Mouse (Mus musculus) liver, postnatal 0 days (tissue): ENCODE measurements around the gene Zkscan17.

Experiments
- CTCF ChIP-seq: sonication (generic); IDR thresholded peaks from 2 replicates; pipeline ENCODE4 v1.5.1; 2016; ENCODE audit warnings: antibody characterized with exemption, low read depth
- EP300 ChIP-seq: IDR thresholded peaks from 2 replicates; pipeline ENCODE4 v1.6.1; 2016; ENCODE audit warnings: antibody characterized with exemption, low read depth, mild to moderate bottlenecking

DNA sequence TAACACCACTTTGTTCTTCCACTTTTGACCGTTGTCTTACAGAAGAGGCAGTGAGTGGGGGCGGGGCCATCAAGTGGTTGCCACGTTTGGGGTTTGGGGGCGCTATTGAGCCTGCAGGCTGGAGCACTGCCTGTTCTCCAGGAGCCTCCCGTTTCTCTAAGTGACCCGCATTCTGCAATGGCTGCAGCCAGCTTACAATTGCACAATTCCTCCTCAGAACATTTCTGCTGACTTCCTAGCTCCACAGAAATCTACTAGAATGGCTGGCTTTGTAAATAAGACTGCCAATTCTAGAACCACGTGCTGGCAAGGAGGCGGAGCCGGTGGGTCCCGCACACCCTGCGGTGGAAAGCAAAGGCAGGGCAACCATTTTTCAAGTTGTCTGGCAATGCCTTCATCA lies 11.8 kb upstream of the Zkscan17 start:
- TF ChIP-seq CTCF (peak; percentile 53), EP300 (no peak)
